Mouse (Mus musculus) CD4-positive naive resting alpha-beta T cell, adult 76 days (primary cell): ENCODE results near the gene Ccl11. TPM values are rescaled to one million over a fixed set of nuclear protein-coding genes. Genes with fewer than 3 reads are reported as not detected.

Experiments
- total RNA-seq: library from RNA; stranded (reverse); gene quantifications from one replicate; pipeline ENCODE4 v1.2.4, GENCODE M21; 2023

Gene Ccl11
- total RNA-seq = not detected

DNA sequence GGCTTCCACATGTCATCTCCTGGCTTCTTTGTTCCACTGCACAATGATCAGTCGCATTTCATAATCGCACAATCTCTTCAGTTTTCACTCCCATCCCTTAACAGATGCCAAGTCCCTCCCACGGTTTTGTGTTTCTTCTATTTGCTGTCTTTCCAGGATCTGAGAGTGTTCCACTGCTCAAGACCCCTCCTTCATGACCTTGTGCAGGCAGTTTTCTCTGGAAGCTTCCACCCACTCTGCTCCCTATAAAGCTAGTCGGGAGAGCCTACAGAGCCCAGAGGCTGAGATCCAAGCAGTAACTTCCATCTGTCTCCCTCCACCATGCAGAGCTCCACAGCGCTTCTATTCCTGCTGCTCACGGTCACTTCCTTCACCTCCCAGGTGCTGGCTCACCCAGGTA lies at the start of gene Ccl11:
TSS of gene Ccl11 (plus strand) at position 178 of the 400 bp plus-strand sequence.

DNA sequence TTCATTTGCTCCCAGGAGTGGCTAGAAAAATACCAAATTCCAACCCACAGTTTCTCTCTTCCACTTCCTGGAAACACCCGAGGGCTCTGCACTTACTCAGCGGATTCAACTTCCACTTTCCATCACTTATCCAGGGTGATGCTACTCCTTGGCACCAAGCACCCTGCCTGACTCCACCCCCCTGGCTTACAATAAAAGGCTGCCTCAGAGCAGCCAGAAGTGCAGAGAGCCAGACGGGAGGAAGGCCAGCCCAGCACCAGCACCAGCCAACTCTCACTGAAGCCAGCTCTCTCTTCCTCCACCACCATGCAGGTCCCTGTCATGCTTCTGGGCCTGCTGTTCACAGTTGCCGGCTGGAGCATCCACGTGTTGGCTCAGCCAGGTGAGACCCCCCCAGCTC lies 22.3 kb upstream of the Ccl11 start, which contains the start of gene Ccl2:
TSS of gene Ccl2 (plus strand) at position 216 of the 400 bp plus-strand sequence.

DNA sequence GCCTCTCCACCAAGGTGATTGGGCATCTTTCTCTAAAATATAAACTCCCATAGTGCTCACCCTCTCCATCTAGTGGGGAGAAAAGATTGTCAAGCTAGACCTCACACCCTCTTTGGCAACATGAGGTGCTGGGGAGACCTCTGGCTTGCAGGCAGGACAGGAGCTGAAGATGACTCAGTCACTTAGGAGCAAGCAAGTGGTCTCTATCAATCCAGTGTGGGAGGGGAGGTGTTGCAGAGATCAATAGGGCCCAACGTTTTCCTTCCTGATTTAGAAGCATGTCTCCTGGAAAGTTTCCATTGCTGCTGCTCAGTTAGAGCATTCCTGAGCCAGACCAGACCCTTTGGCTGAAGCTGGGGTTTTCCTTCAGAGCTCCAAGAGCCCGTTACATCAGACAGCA lies 19.1 kb upstream of the Ccl11 start, which contains the start of gene Gm17268:
TSS of gene Gm17268 (minus strand) at position 28 of the 400 bp plus-strand sequence.

DNA sequence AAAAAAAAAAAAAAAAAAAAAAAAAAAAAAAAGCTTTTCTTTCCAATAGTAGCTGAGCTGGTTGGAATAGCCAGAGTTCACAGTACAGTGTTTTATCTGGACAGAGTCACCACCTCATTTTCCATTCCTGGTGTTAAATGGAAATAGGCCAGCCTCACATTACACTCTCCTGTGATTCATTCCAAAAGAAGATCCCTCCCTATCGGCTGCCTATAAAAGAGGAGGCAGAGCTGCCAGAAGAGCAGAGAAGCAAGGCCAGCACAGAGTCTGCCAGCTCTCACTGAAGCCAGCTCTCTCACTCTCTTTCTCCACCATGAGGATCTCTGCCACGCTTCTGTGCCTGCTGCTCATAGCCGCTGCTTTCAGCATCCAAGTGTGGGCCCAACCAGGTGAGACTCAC lies 12.2 kb upstream of the Ccl11 start, which contains the start of gene Ccl7:
TSS of gene Ccl7 (plus strand) at position 242 of the 400 bp plus-strand sequence.

DNA sequence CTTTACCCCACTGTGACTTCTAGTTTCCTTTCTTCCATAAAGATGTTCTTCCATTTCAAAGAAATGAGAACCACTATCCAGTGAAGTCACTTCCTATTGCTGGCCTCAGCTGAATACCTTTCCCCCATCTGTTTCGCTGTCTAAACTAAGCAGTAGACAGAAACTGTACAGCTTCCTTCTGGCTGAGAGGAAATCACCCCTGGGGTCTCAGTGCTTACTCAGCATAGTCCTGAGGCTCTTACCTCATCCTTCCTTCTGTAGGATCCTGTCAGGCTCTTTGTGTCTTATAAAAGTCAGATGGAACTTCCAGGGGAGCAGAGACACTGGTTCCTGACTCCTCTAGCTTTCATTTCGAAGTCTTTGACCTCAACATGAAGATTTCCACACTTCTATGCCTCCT lies 43.9 kb downstream of the Ccl11 start, which contains the start of gene Ccl12:
TSS of gene Ccl12 (plus strand) at position 317 of the 400 bp plus-strand sequence.

Other genes starting within 250 kb of the Ccl11 start
- not detected for gene 5530401A14Rik, start 197.2 kb upstream of the Ccl11 start, total RNA-seq
- gene Asic2, start 89.4 kb upstream of the Ccl11 start, total RNA-seq = not detected
- gene Ccl2, start 22.3 kb upstream of the Ccl11 start, total RNA-seq = not detected
- gene Gm17268, start 19.3 kb upstream of the Ccl11 start, total RNA-seq = not detected
- gene Ccl7, start 12.1 kb upstream of the Ccl11 start, total RNA-seq = not detected
- gene Ccl12, start 44.0 kb downstream of the Ccl11 start, total RNA-seq = not detected
- gene Ccl8, start 57.4 kb downstream of the Ccl11 start, total RNA-seq = not detected
- gene Ccl1, start 247.9 kb downstream of the Ccl11 start, total RNA-seq = not detected